Mouse (Mus musculus) cerebellum, adult 11-12 months (tissue): Measurements from ENCODE around the gene Sncb.

ENCODE experiments used
- DNase-seq: peaks from one replicate; pipeline ENCODE4 v3.0.0; 2022

Sncb gene

GRCm38 (mm10) chr13:54766192-54766768 is at the start of gene Sncb:
Gene Sncb, minus strand, starts transcription at chr13:54766595.
- DNase-seq: peak; percentile 91

DNA sequence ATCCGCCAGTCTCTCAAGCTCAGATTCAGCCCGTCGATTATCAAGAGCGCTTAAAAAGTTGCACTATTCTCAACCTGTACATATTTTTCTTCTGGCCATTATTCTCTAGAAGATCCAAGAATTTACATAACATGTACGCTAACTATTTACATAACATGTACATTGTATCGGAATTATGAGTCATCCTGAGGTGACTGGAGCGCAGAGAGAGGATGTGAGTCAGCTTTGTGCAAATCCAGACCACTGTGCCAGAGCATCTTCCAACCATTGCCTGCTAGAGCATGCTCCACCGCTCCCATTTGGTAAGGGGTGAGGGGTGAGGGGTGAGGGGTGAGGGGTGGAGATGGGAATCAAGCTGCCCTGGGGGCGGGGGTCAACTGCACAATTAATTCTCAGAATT is 47.0 kb upstream of the Sncb start:
- DNase-seq: no peak

DNA sequence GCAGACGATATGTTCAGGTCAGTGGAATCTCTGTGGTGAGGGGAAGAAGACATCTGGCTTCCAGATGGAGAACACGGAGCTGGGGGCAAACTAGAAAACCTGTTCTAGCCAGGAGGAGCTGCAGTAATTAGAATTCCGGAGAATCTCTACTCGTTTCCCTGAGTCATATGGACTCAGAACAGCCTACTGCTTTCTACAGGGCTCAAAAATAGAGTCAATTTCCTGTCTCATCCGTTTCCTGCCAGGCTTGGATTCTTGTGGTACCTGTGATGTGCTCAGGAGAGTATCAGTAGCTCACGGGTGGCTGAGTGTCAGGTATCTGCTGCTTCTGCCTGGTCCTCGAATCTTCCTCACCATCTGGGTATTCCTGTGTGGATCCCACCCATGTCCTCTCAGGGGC is 45.1 kb upstream of the Sncb start:
- no peak for DNase-seq

- no peak for DNase-seq
These were observed 41.7 kb upstream of the Sncb start for GRCm38 (mm10) chr13:54808067-54808466.

- DNase-seq: no peak
These were observed 40.1 kb upstream of the Sncb start for GRCm38 (mm10) chr13:54806434-54806976.

DNA sequence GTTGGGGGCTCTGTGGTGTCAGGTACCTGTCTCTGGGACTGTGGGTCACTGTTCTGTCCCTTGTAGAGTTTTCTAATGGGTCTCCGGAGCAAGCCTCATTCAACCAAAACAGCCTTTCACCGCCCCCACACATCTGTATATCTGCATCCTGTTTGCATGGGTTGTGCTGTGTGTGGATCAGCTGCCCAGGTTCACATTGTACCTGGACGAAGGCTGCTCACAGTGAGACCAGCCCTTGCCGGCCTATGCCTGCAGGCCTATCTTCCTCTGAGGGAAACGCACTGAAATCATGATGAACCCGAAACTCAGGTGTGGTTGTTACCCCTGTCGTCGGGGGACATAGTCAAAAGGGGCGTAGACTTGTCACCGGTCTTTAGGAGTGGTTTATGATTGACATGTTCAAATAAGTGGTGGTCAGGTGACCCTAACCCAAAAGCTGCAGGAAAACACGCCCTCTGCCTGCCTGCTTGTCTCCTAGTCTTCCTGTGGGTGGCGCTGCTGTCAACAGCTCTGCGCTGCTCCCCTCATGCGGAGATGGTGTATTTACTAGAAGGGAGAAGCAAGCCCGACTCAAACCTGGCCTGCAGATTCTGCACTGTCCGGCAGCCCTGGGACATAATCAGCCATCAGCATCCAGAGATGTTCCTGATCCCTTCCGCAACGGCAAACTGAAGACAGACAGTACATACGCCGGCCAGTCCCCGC is 38.9 kb upstream of the Sncb start:
- DNase-seq: peak; percentile 59

- no peak for DNase-seq
These were observed 36.6 kb upstream of the Sncb start for GRCm38 (mm10) chr13:54803010-54803409.

DNA sequence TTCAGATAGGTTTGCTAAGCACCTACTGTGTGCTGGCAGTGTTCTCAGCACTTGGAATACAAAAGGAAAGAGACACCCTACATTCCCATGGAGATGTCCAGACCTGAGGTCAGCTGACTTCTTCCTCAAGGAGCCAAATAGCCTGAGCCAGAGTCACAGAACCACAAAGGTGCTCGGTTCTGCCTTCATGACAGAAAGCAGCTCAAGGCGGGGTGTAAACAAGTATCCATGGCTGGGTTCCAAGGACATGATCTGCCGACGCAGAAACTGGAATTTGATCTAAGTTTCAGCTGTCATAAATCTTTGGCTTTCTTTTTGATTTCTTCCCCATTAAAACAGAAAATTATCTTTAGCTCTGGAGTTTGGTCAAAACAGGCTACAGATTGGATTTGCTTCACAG is 33.8 kb upstream of the Sncb start:
- no peak for DNase-seq

- peak; percentile 77 for DNase-seq
These were observed 33.3 kb upstream of the Sncb start for GRCm38 (mm10) chr13:54799701-54800100.

GRCm38 (mm10) chr13:54798740-54799139 is 32.3 kb upstream of the Sncb start:
- DNase-seq: no peak

- no peak for DNase-seq
These were observed 31.7 kb upstream of the Sncb start for GRCm38 (mm10) chr13:54797861-54798643.

DNA sequence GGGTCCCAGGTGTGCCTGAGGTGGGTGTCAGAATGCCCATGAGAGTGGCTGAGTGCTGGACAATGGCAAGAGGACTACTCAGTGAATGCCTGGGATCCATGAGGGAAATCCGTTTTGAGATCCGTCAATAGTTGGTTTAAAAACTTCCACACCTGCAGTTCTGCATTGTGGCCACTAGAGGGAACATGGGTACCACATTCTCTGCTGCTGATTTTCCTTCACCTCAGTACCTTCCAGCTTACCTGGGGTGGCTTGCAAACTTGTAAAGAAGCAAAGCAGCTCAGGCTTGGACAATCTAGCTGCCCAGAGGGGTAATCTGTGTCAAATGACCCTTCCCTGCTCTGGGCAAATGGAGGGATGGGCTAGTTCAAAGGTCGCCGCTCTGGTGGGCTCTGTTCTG is 31.0 kb upstream of the Sncb start:
- peak; percentile 53 for DNase-seq

- DNase-seq: peak; percentile 30
These were observed 28.4 kb upstream of the Sncb start for GRCm38 (mm10) chr13:54794843-54795242.

DNA sequence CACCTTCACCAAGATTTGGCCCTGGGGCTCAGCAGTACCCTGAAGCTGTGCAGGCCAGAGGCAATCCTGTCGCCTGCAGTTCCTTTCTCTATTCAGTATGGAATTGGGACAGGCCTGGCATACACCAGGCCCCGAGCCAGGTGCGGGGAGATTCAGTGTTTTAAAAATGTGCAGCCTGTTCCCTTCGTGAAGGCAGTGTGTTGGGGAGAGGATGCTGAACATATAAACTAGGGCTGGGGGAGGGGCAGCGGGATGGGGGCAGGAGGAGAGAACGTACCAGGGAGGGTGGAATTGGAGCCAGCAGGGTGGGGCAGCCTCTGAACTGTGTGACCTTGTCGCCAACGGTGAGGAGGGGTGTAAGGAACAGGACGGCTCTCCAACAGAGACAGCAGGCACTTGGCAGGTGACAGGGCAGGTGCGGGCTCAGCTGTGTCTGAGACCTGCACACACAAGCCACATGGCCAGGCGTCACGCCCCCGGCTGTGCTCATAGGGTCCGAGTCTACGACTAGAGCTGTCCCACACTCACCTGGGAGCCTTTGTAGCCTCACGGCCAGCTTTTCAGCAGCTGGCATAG is 27.7 kb upstream of the Sncb start:
- DNase-seq: peak; percentile 56

GRCm38 (mm10) chr13:54792259-54793230 is 26.1 kb upstream of the Sncb start:
- DNase-seq: peak; percentile 60

DNA sequence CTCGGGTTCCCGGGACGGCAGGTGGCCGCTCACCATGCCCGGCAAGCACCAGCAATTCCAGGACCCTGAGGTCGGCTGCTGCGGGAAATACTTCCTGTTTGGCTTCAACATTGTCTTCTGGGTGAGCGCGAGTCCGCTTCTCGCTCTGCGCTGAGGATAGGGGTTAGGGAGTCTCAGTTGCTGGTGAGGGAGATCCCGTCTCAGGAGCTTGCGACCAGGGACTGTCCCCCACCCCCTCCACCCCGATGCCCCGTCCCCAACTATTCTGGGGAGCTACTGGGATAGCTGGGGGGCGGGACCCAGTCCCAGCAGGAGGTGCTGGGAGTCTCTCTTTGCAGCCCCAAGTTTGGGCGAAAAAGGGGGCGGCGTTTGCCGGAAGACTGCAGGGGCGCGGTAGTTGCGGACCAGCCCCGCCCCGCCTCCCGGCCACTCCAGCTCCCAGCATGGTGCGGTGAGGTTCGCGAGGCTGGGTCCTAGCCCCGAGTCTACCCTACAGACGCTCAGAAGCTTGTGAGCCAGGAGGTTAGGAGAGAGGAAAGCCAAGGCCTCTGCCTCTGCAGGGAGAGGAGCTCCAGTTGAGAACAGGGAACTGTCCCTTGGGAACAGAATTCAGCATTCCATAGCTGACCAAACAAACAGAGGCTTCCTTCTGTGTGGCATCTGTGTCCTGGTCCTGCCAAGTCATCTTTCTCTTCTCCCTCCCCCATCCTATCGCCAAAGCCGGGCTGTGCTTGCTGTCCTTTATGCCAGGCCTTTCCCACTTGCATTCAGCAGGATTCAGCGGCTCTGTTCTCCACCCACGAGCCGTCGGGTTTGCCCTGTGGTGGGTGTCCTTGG is 23.4 kb upstream of the Sncb start:
- DNase-seq: peak; percentile 87

GRCm38 (mm10) chr13:54788740-54789560 is 22.6 kb upstream of the Sncb start, which contains the start of gene Tspan17:
Gene Tspan17, plus strand, starts transcription at chr13:54789377.
- DNase-seq: peak; percentile 99

DNA sequence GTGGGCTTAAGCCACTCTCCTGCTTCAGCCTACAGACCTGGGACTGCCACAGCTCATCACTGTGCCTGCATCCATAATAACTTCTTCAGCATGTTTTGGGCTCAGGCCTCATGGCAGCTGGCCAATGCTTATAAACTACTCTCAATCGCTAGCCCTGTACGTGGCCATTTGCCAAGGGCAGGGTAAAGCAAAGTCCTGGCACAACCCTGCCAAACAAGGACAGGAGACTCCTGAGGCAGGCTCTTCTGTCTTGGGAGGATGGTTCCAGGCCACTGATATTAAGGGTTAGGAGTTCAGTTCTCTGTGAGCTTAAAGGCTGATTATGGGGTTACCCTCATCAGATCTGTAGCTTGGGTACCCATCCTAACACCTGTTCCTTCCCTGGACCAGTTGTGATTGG is 21.2 kb upstream of the Sncb start:
- DNase-seq: peak; percentile 70

GRCm38 (mm10) chr13:54783698-54784097 is 17.3 kb upstream of the Sncb start, which contains the start of gene Eif4e1b:
Gene Eif4e1b, plus strand, starts transcription at chr13:54783998.
- DNase-seq: no peak

DNA sequence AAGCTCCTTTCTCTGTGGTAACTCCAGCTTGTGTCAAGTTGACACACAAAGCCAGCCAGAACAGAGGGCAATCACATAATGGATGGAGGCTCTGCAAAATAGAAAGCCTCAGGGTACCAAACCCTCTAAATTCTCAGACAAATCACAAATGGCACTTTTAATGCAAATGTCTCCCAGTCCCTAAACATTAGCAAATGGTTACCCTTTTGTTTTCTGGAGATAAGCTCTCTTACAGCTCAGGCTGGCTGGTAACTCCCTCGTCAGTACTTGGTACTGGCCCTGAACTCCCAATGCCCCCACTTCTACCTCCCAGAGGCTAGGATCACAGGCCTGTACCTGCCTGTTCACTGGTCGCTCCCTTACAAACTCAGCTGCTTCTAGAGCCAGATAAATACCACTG is 16.8 kb upstream of the Sncb start:
- DNase-seq: no peak
